Mouse (Mus musculus) MEL (cell line): ENCODE measurements around the gene Arfip1.
A peak's percentile ranks its signal among the peaks of the same experiment; 100 is the strongest.

Experiments
- CTCF ChIP-seq, 3 experiments: IDR thresholded peaks in 2 of 3; conservative IDR thresholded peaks in 1 of 3; 2 replicates each; pipeline ENCODE4 v1.5.1; 2011 to 2012; ENCODE audit warnings: low read length in 3 of 3, low read depth in 2 of 3, mild to moderate bottlenecking in 2 of 3, improper control_type of control experiment in 1 of 3, inconsistent platforms in 1 of 3, mixed read lengths in 1 of 3, moderate library complexity in 1 of 3; ENCODE audit not compliant: control insufficient read depth in 1 of 3, insufficient read depth in 1 of 3, poor library complexity in 1 of 3, severe bottlenecking in 1 of 3
- ELF1 ChIP-seq: IDR thresholded peaks from 2 replicates; pipeline ENCODE4 v1.6.1; 2014; ENCODE audit warnings: low read depth, mild to moderate bottlenecking, inconsistent platforms, low read length, improper control_type of control experiment, moderate library complexity
- HCFC1 ChIP-seq: IDR thresholded peaks from 2 replicates; pipeline ENCODE4 v1.6.1; 2012; ENCODE audit warnings: low read depth, mild to moderate bottlenecking, inconsistent platforms, low read length, improper control_type of control experiment, moderate library complexity
- MAFK ChIP-seq: IDR thresholded peaks from 2 replicates; pipeline ENCODE4 v1.6.1; 2011; ENCODE audit warnings: low read depth, mild to moderate bottlenecking, low read length, improper control_type of control experiment, borderline replicate concordance
- MYC ChIP-seq: IDR thresholded peaks from 2 replicates; pipeline ENCODE4 v1.6.1; 2011; ENCODE audit warnings: low read depth, mild to moderate bottlenecking, low read length, improper control_type of control experiment, moderate library complexity
- NELFE ChIP-seq: IDR thresholded peaks from 2 replicates; pipeline ENCODE4 v1.6.1; 2011; ENCODE audit warnings: low read depth, low read length, improper control_type of control experiment
- NRF1 ChIP-seq: IDR thresholded peaks from 2 replicates; pipeline ENCODE4 v1.6.1; 2014; ENCODE audit warnings: low read depth, mild to moderate bottlenecking, inconsistent platforms, low read length, improper control_type of control experiment, moderate library complexity; ENCODE audit not compliant: poor library complexity, insufficient read depth, severe bottlenecking
- POLR2A ChIP-seq, 2 experiments: IDR thresholded peaks; 2 replicates each; pipeline ENCODE4 v1.6.1; 2011 to 2012; ENCODE audit warnings: low read length in 2 of 2, mild to moderate bottlenecking in 2 of 2, control low read depth in 1 of 2, improper control_type of control experiment in 1 of 2, low read depth in 1 of 2, moderate library complexity in 1 of 2; ENCODE audit not compliant: control insufficient read depth in 1 of 2, insufficient read depth in 1 of 2, poor library complexity in 1 of 2
- POLR2AphosphoS5 ChIP-seq: IDR thresholded peaks from 2 replicates; pipeline ENCODE4 v1.6.1; 2012; ENCODE audit warnings: low read depth, borderline replicate concordance, mild to moderate bottlenecking, inconsistent platforms, low read length, moderate library complexity, mixed read lengths
- RAD21 ChIP-seq: IDR thresholded peaks from 2 replicates; pipeline ENCODE4 v1.6.1; 2011; ENCODE audit warnings: mild to moderate bottlenecking, low read depth, low read length, improper control_type of control experiment
- SIN3A ChIP-seq: IDR thresholded peaks from 2 replicates; pipeline ENCODE4 v1.6.1; 2012; ENCODE audit warnings: low read length, improper control_type of control experiment, inconsistent platforms
- TCF12 ChIP-seq: IDR thresholded peaks from 2 replicates; pipeline ENCODE4 v1.6.1; 2014; ENCODE audit warnings: low read depth, mild to moderate bottlenecking, inconsistent platforms, low read length, improper control_type of control experiment, moderate library complexity
- ZC3H11A ChIP-seq: IDR thresholded peaks from 2 replicates; pipeline ENCODE4 v1.6.1; 2012; ENCODE audit warnings: low read depth, mild to moderate bottlenecking, inconsistent platforms, low read length, improper control_type of control experiment

GRCm38 (mm10) chr3:84603212-84603611 lies 20.8 kb upstream of the Arfip1 start:
- no peak for TF ChIP-seq CTCF (IDR thresholded peaks at IDR 0.05 in 2 of 3, conservative IDR thresholded peaks at IDR 0.05 in 1 of 3; ENCODE audit: control insufficient read depth in 1 of 3, insufficient read depth in 1 of 3, low read depth in 2 of 3, low read length in 3 of 3, poor library complexity in 1 of 3, severe bottlenecking in 1 of 3)
- peak in 1 of 2 experiments; percentile 41; a peak in 1 of 4 replicates for TF ChIP-seq POLR2A (IDR thresholded peaks at IDR 0.05; ENCODE audit: control insufficient read depth in 1 of 2, insufficient read depth in 1 of 2, low read depth in 1 of 2, low read length in 2 of 2, poor library complexity in 1 of 2)
- TF ChIP-seq NRF1: no peak
- TF ChIP-seq TCF12: no peak
- TF ChIP-seq RAD21: no peak
- TF ChIP-seq NELFE: peak; percentile 23; the same call in 1 of the 2 replicates
- no peak for TF ChIP-seq HCFC1
- TF ChIP-seq ZC3H11A: no peak
- no peak for TF ChIP-seq SIN3A
- TF ChIP-seq MAFK: no peak
- TF ChIP-seq MYC: no peak; the same call in 1 of the 2 replicates
- 0 out of 2 replicates have a peak, but pooled peaks have one; percentile 23 for TF ChIP-seq ELF1
- TF ChIP-seq POLR2AphosphoS5: no peak
